16 mouse cellular contexts compared by ENCODE assay signal in the genomic region with DNA sequence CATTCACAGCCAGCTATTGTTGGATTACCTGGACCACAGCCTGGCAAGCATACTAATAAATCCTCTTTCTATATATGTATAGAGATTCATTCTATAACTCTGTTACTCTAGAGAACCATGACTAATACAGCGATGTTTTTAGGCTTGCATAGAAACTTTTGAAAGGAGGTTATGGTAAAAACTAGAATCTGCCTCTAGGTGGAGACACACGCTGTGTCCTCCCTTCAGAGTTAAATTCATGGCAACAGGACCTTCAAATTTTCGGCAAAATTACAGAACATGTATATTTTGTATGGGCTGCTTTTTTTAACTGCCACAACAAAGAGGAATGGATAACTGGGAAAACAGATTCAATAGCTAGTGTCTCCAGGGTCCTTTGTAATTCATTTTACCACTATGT.
"Had no signal": no experiment of that assay in that cellular context is flagged by ENCODE, and none has a peak within 500 bp of the region (broad histone marks: within the 10 kb centered on the region; RNA-seq: fewer than 3 reads in every experiment).

No protein-coding gene starts in this region.

- DNase-seq: kidney, adult 11 months; kidney, adult 9 months; kidney, postnatal 14 days; layer of hippocampus, adult 9-11 months; layer of hippocampus, postnatal 36 days; left cerebral cortex, postnatal 4 days; lung, postnatal 36 days; retina, postnatal 1 day; right cerebral cortex, postnatal 4 days; spleen, adult 18-20 months; thymus, postnatal 4 days had no signal

- H3K36me3 ChIP-seq: limb, embryonic 13.5 days; liver, embryonic 15.5 days; midbrain, embryonic 13.5 days; neural tube, embryonic 12.5 days; stomach, embryonic 15.5 days had no signal

- H3K9me3 ChIP-seq: limb, embryonic 13.5 days; liver, embryonic 15.5 days; midbrain, embryonic 13.5 days; neural tube, embryonic 12.5 days; stomach, embryonic 15.5 days had no signal

- ATAC-seq: midbrain, embryonic 13.5 days had no signal

- H3K27ac ChIP-seq: limb, embryonic 13.5 days; liver, embryonic 15.5 days; midbrain, embryonic 13.5 days; neural tube, embryonic 12.5 days; stomach, embryonic 15.5 days had no signal

- H3K27me3 ChIP-seq: limb, embryonic 13.5 days; liver, embryonic 15.5 days; midbrain, embryonic 13.5 days; neural tube, embryonic 12.5 days; stomach, embryonic 15.5 days had no signal

- H3K9ac ChIP-seq: limb, embryonic 13.5 days; liver, embryonic 15.5 days; midbrain, embryonic 13.5 days; neural tube, embryonic 12.5 days; stomach, embryonic 15.5 days had no signal

- H3K4me2 ChIP-seq: limb, embryonic 13.5 days; liver, embryonic 15.5 days; midbrain, embryonic 13.5 days; neural tube, embryonic 12.5 days; stomach, embryonic 15.5 days had no signal

- H3K4me1 ChIP-seq: limb, embryonic 13.5 days; liver, embryonic 15.5 days; neural tube, embryonic 12.5 days; stomach, embryonic 15.5 days had no signal

- H3K4me3 ChIP-seq: limb, embryonic 13.5 days; liver, embryonic 15.5 days; midbrain, embryonic 13.5 days; neural tube, embryonic 12.5 days; stomach, embryonic 15.5 days had no signal
